Mouse (Mus musculus) CH12.LX (cell line): ENCODE measurements around the gene Gm20388. TPM values are rescaled to one million over a fixed set of nuclear protein-coding genes. Genes with fewer than 3 reads are reported as not detected.

ENCODE experiments used
- DNase-seq: peaks from one replicate; pipeline ENCODE4 v3.0.0-alpha.2; 2013; ENCODE audit errors: extremely low read depth
- H3K27ac ChIP-seq: 2 replicates; pipeline ENCODE4 v1.5.1; 2012; ENCODE audit warnings: low read depth, mild to moderate bottlenecking, control low read depth, moderate library complexity; ENCODE audit not compliant: insufficient read depth
- H3K27me3 ChIP-seq: replicated peaks from 2 replicates; pipeline ENCODE3; 2012; ENCODE audit warnings: inconsistent platforms
- H3K36me3 ChIP-seq, 2 experiments: replicated peaks in 1 of 2; 2 replicates each; pipeline versions ENCODE3 to v1.6.1; 2012; ENCODE audit warnings: inconsistent platforms in 1 of 2, low read length in 1 of 2, mild to moderate bottlenecking in 1 of 2, mixed read lengths in 1 of 2, moderate library complexity in 1 of 2; ENCODE audit not compliant: control insufficient read depth in 1 of 2, insufficient read depth in 1 of 2
- H3K4me1 ChIP-seq, 2 experiments: 2 replicates each; pipeline ENCODE4 v1.6.1; 2012; ENCODE audit warnings: inconsistent platforms in 1 of 2, moderate library complexity in 1 of 2; ENCODE audit not compliant: insufficient read depth in 2 of 2, control insufficient read depth in 1 of 2
- H3K4me2 ChIP-seq: 2 replicates; pipeline ENCODE4 v1.6.1; 2012; ENCODE audit warnings: low read depth, mild to moderate bottlenecking, control low read depth; ENCODE audit not compliant: poor library complexity, insufficient read depth, severe bottlenecking
- H3K4me3 ChIP-seq, 3 experiments: fragments of 150-350 bp in 1 of 3; sonication (generic) in 1 of 3; replicated peaks in 1 of 3; 2 replicates each; pipeline versions ENCODE3 to v1.5.1; 2011 to 2012; ENCODE audit warnings: low read depth in 2 of 3, low read length in 2 of 3, mild to moderate bottlenecking in 2 of 3, moderate library complexity in 2 of 3, control low read depth in 1 of 3, improper control_type of control experiment in 1 of 3, inconsistent platforms in 1 of 3, mixed read lengths in 1 of 3; ENCODE audit not compliant: poor library complexity in 1 of 3
- H3K79me2 ChIP-seq: replicated peaks from 2 replicates; pipeline ENCODE4 v1.6.1; 2012; ENCODE audit warnings: mild to moderate bottlenecking, moderate library complexity; ENCODE audit not compliant: control insufficient read depth, poor library complexity, insufficient read depth, severe bottlenecking; ENCODE audit errors: extremely low read depth
- H3K9ac ChIP-seq: 2 replicates; pipeline ENCODE4 v1.6.1; 2012; ENCODE audit warnings: low read depth, mild to moderate bottlenecking, control low read depth, moderate library complexity; ENCODE audit not compliant: insufficient read depth
- H3K9me3 ChIP-seq: replicated peaks from 2 replicates; pipeline ENCODE3; 2012; ENCODE audit warnings: low read length, inconsistent platforms, mixed read lengths
- CHD2 ChIP-seq: IDR thresholded peaks from 2 replicates; pipeline ENCODE4 v1.6.1; 2011; ENCODE audit warnings: low read length, improper control_type of control experiment
- CTCF ChIP-seq, 2 experiments: IDR thresholded peaks in 1 of 2; conservative IDR thresholded peaks in 1 of 2; 2 replicates each; pipeline ENCODE4 v1.5.1; 2011 to 2012; ENCODE audit warnings: low read depth in 2 of 2, low read length in 2 of 2, improper control_type of control experiment in 1 of 2, inconsistent platforms in 1 of 2, mild to moderate bottlenecking in 1 of 2, moderate library complexity in 1 of 2
- E2F4 ChIP-seq: IDR thresholded peaks from 2 replicates; pipeline ENCODE4 v1.6.1; 2011; ENCODE audit warnings: low read depth, low read length, improper control_type of control experiment; ENCODE audit not compliant: insufficient replicate concordance
- ELF1 ChIP-seq: IDR thresholded peaks from 2 replicates; pipeline ENCODE4 v1.6.1; 2014; ENCODE audit warnings: low read depth, mild to moderate bottlenecking, inconsistent platforms, low read length, improper control_type of control experiment
- EP300 ChIP-seq: IDR thresholded peaks from 2 replicates; pipeline ENCODE4 v1.6.1; 2011; ENCODE audit warnings: low read length, improper control_type of control experiment
- GABPA ChIP-seq: IDR thresholded peaks from 2 replicates; pipeline ENCODE4 v1.6.1; 2012; ENCODE audit warnings: low read depth, low read length, improper control_type of control experiment, inconsistent platforms; ENCODE audit not compliant: insufficient replicate concordance
- HCFC1 ChIP-seq: IDR thresholded peaks from 2 replicates; pipeline ENCODE4 v1.6.1; 2012; ENCODE audit warnings: low read depth, mild to moderate bottlenecking, inconsistent platforms, low read length, improper control_type of control experiment
- IRF4 ChIP-seq: IDR thresholded peaks from 2 replicates; pipeline ENCODE4 v1.6.1; 2014; ENCODE audit warnings: low read depth, mild to moderate bottlenecking, inconsistent platforms, low read length, improper control_type of control experiment
- JUND ChIP-seq: conservative IDR thresholded peaks from 2 replicates; pipeline ENCODE4 v1.6.1; 2011; ENCODE audit warnings: low read depth, low read length, improper control_type of control experiment
- KAT2A ChIP-seq: IDR thresholded peaks from 2 replicates; pipeline ENCODE4 v1.6.1; 2012; ENCODE audit warnings: low read length, improper control_type of control experiment, inconsistent platforms; ENCODE audit not compliant: insufficient replicate concordance
- MAX ChIP-seq: IDR thresholded peaks from 2 replicates; pipeline ENCODE4 v1.6.1; 2011; ENCODE audit warnings: low read length, improper control_type of control experiment
- MEF2A ChIP-seq: IDR thresholded peaks from 2 replicates; pipeline ENCODE4 v1.6.1; 2014; ENCODE audit warnings: low read depth, mild to moderate bottlenecking, inconsistent platforms, low read length, improper control_type of control experiment, borderline replicate concordance
- MXI1 ChIP-seq: IDR thresholded peaks from 2 replicates; pipeline ENCODE4 v1.6.1; 2011; ENCODE audit warnings: mild to moderate bottlenecking, low read depth, low read length, improper control_type of control experiment
- MYC ChIP-seq: IDR thresholded peaks from 2 replicates; pipeline ENCODE4 v1.6.1; 2011; ENCODE audit warnings: low read depth, mild to moderate bottlenecking, improper control_type of control experiment, low read length
- NELFE ChIP-seq: IDR thresholded peaks from 2 replicates; pipeline ENCODE4 v1.6.1; 2011; ENCODE audit warnings: low read depth, low read length, improper control_type of control experiment
- NRF1 ChIP-seq: IDR thresholded peaks from 2 replicates; pipeline ENCODE4 v1.6.1; 2014; ENCODE audit warnings: low read depth, mild to moderate bottlenecking, inconsistent platforms, low read length, improper control_type of control experiment, moderate library complexity
- POLR2AphosphoS2 ChIP-seq: IDR thresholded peaks from 2 replicates; pipeline ENCODE4 v1.6.1; 2011; ENCODE audit warnings: low read depth, low read length, improper control_type of control experiment
- RAD21 ChIP-seq: IDR thresholded peaks from 2 replicates; pipeline ENCODE4 v1.6.1; 2011; ENCODE audit warnings: low read depth, mild to moderate bottlenecking, low read length, improper control_type of control experiment, moderate library complexity
- RCOR1 ChIP-seq: conservative IDR thresholded peaks from 2 replicates; pipeline ENCODE4 v1.6.1; 2012; ENCODE audit warnings: low read depth, mild to moderate bottlenecking, inconsistent platforms, low read length, improper control_type of control experiment
- TBP ChIP-seq: conservative IDR thresholded peaks from 2 replicates; pipeline ENCODE4 v1.6.1; 2011; ENCODE audit warnings: low read depth, low read length, improper control_type of control experiment
- TCF12 ChIP-seq: IDR thresholded peaks from 2 replicates; pipeline ENCODE4 v1.6.1; 2014; ENCODE audit warnings: low read depth, mild to moderate bottlenecking, inconsistent platforms, low read length, improper control_type of control experiment
- USF2 ChIP-seq: conservative IDR thresholded peaks from 2 replicates; pipeline ENCODE4 v1.6.1; 2011; ENCODE audit warnings: low read depth, low read length, improper control_type of control experiment
- ZC3H11A ChIP-seq: IDR thresholded peaks from 2 replicates; pipeline ENCODE4 v1.6.1; 2012; ENCODE audit warnings: low read depth, mild to moderate bottlenecking, inconsistent platforms, low read length, improper control_type of control experiment
- ZKSCAN1 ChIP-seq: IDR thresholded peaks from 2 replicates; pipeline ENCODE4 v1.6.1; 2012; ENCODE audit warnings: low read depth, inconsistent platforms, low read length, improper control_type of control experiment, borderline replicate concordance
- ZNF384 ChIP-seq: IDR thresholded peaks from 2 replicates; pipeline ENCODE4 v1.6.1; 2012; ENCODE audit warnings: low read depth, low read length, improper control_type of control experiment, inconsistent platforms
- dilution Hi-C: fragments of 300-500 bp; cut with MboI; formaldehyde crosslinking; loops from 2 replicates; pipeline ENCODE4 v1.14.3; 2020; ENCODE audit warnings: low sequenced_read_pairs; ENCODE audit not compliant: extremely low pct_unique_long_range_greater_than_20kb, extremely low pct_ligation_motif_present
- in situ Hi-C: fragments of 300-500 bp; cut with MboI; formaldehyde crosslinking; loops from 3 replicates; pipeline ENCODE4 v1.14.3; 2019; ENCODE audit warnings: low sequenced_read_pairs, low pct_ligation_motif_present, low pct_unique_long_range_greater_than_20kb, mixed read lengths
- polyA plus RNA-seq: library from polyadenylated mRNA; unstranded; fragments of >175 nt; gene quantifications from 2 replicates; pipeline ENCODE4 v1.2.1, GENCODE M21; 2012; ENCODE audit warnings: low read depth; ENCODE audit not compliant: insufficient read length
- total RNA-seq, 2 experiments: library from RNA; depleted of rRNA; stranded (reverse); fragments of 300-350 nt in 1 of 2; fragments of >200 nt in 1 of 2; gene quantifications; 2 replicates each; pipeline ENCODE4 v1.2.3; 2012 to 2014

The Gm20388 gene
- total and polyA plus RNA-seq, 3 experiments: 14.8 to 26.3 (median 22.2) TPM

DNA sequence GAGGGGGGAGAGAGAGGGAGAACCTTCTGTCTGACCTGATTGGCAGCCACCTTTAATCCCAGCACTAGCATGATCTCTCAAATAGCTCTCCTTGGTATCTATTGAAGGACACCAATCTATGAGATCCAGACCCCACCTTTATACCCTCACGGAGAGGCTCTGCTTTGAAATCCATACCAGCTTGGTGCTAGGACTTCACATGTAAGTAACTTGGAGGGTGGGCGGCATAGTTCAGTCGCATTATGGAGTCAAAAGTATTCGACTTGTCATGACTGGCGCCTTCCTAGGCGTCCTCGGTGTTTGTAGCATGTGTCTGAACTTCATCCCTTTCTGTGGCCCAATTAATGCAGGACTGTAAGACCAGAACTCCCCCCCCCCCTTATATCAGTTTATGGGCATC, 2464.7 kb downstream of the Gm20388 start:
- peaks cover 16 to 58% of the 10 kb centered on the region in 2 experiments for H3K4me1 ChIP-seq
- in situ Hi-C loops (no loop called here), dilution Hi-C loops (no loop called here)
- peak overlapping the region; percentile 82; the same call in 1 of the 2 replicates for H3K4me2 ChIP-seq
- H3K27ac ChIP-seq: no peak overlapping the region
- H3K79me2 ChIP-seq: peaks cover 33% of the 10 kb centered on the region
- no peak for DNase-seq
- peaks cover 17 to 39% of the 10 kb centered on the region in 2 experiments for H3K36me3 ChIP-seq
- TF ChIP-seq MYC (no peak), RAD21 (no peak), IRF4 (no peak), GABPA (no peak), EP300 (no peak), CTCF (conservative IDR thresholded peaks at IDR 0.05 in 1 of 2, IDR thresholded peaks at IDR 0.05 in 1 of 2; ENCODE audit: low read depth in 2 of 2, low read length in 2 of 2) (no peak), JUND (no peak), POLR2AphosphoS2 (no peak), NRF1 (no peak), ELF1 (no peak), NELFE (no peak), USF2 (no peak), MAX (no peak), ZC3H11A (no peak), RCOR1 (no peak), TCF12 (no peak), E2F4 (no peak), KAT2A (no peak), ZKSCAN1 (no peak), ZNF384 (no peak)
- no peaks in the 10 kb centered on the region for H3K9me3 ChIP-seq
- no peaks in the 10 kb centered on the region for H3K27me3 ChIP-seq
- H3K4me3 ChIP-seq: peak overlapping the region in 2 of 3 experiments; percentile 55 to 83
- peak overlapping the region; percentile 82 for H3K9ac ChIP-seq

DNA sequence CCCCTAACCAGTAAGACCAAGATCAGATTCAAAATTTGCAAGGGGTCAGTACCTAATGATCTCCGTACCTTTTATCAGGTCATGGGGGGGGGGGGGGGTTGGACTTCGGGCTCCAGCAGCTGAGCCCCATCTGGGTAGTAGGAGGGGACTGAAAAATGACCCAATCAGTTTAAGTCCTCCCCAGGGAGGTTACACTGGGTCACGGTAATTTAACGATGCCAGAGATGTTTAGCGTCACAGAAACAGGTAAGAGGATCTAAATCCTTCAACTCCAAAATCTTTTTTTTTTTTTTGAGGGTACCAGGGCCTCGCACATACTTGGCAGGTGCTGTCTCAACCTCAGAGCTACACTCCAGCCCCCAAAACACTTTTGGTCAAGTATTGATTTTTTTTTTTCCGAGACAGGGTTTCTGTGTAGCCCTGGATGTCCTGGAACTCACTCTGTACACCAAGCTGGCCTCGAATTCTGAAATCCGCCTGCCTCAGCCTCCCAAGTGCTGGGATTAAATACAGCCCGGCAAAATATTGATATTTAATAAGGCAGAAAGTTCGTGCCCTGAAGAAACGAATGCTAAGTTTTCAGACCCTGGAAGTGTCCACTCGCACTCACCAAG, 2465.2 kb downstream of the Gm20388 start:
- peak overlapping the region; percentile 55 to 83 (median 67) for H3K4me3 ChIP-seq
- H3K4me1 ChIP-seq: peaks cover 17 to 54% of the 10 kb centered on the region in 2 experiments
- peaks cover 37% of the 10 kb centered on the region for H3K79me2 ChIP-seq
- no peaks in the 10 kb centered on the region for H3K9me3 ChIP-seq
- no peak for TF ChIP-seq MXI1
- TF ChIP-seq HCFC1: no peak
- TF ChIP-seq MEF2A: no peak
- TF ChIP-seq USF2: no peak
- no peak for TF ChIP-seq IRF4
- no peak for TF ChIP-seq POLR2AphosphoS2
- TF ChIP-seq TBP: no peak
- TF ChIP-seq EP300: no peak
- TF ChIP-seq ZKSCAN1: no peak
- no peak for TF ChIP-seq MAX
- no peak for TF ChIP-seq CHD2
- TF ChIP-seq, all 38 proteins: peak for 0
- peak overlapping the region; percentile 82; the same call in 1 of the 2 replicates for H3K4me2 ChIP-seq
- H3K9ac ChIP-seq: peak overlapping the region; percentile 82
- no peak for DNase-seq
- dilution Hi-C loops (no loop called here), in situ Hi-C loops (no loop called here)
- H3K27ac ChIP-seq: no peak overlapping the region
- peaks cover 19 to 44% of the 10 kb centered on the region in 2 experiments for H3K36me3 ChIP-seq
- no peaks in the 10 kb centered on the region for H3K27me3 ChIP-seq
